Mouse (Mus musculus) layer of hippocampus, postnatal 25 days (tissue): ENCODE data around the gene Scube3. TPM values are rescaled to one million over a fixed set of nuclear protein-coding genes. Genes with fewer than 3 reads are reported as not detected.

Experiments
- DNase-seq, 2 experiments: peaks; one replicate each; pipeline ENCODE4 v3.0.0; 2022; ENCODE audit warnings: mixed read lengths in 2 of 2, low spot score in 1 of 2; ENCODE audit errors: extremely low spot score in 1 of 2
- total RNA-seq, 2 experiments: library from RNA; stranded (reverse); gene quantifications; 2 replicates each; pipeline ENCODE4 v1.2.3; 2021

Gene Scube3
- total RNA-seq: 1 to 10 TPM; 1.0 to 1.1 TPM

- DNase-seq: no peak
Observed at GRCm38 (mm10) chr17:28141771-28142699, at the start of gene Scube3. Gene Scube3, plus strand, starts transcription at chr17:28142141.

GRCm38 (mm10) chr17:28092297-28092696 lies 49.6 kb upstream of the Scube3 start:
- DNase-seq: no peak

- no peak for DNase-seq
Observed at GRCm38 (mm10) chr17:28093837-28094236, 48.1 kb upstream of the Scube3 start.

- no peak for DNase-seq
Observed at GRCm38 (mm10) chr17:28096418-28096817, 45.5 kb upstream of the Scube3 start.

- DNase-seq: no peak
Observed at GRCm38 (mm10) chr17:28097308-28097707, 44.6 kb upstream of the Scube3 start.

- DNase-seq: no peak
Observed at GRCm38 (mm10) chr17:28099086-28099485, 42.9 kb upstream of the Scube3 start.

- no peak for DNase-seq
Observed at GRCm38 (mm10) chr17:28100669-28101068, 41.3 kb upstream of the Scube3 start.

- no peak for DNase-seq
Observed at GRCm38 (mm10) chr17:28101284-28101887, 40.6 kb upstream of the Scube3 start.

- DNase-seq: no peak
Observed at GRCm38 (mm10) chr17:28101902-28102319, 40.0 kb upstream of the Scube3 start.

GRCm38 (mm10) chr17:28104416-28104815 lies 37.5 kb upstream of the Scube3 start:
- DNase-seq: no peak

- no peak for DNase-seq
Observed at GRCm38 (mm10) chr17:28106352-28106751, 35.6 kb upstream of the Scube3 start.

GRCm38 (mm10) chr17:28107275-28107674 lies 34.7 kb upstream of the Scube3 start:
- DNase-seq: no peak

GRCm38 (mm10) chr17:28112266-28112665 lies 29.7 kb upstream of the Scube3 start:
- DNase-seq: no peak

GRCm38 (mm10) chr17:28116335-28116734 lies 25.6 kb upstream of the Scube3 start:
- no peak for DNase-seq

- no peak for DNase-seq
Observed at GRCm38 (mm10) chr17:28117451-28118209, 24.3 kb upstream of the Scube3 start.

- DNase-seq: no peak
Observed at GRCm38 (mm10) chr17:28120460-28120859, 21.5 kb upstream of the Scube3 start.

- no peak for DNase-seq
Observed at GRCm38 (mm10) chr17:28122949-28123348, 19.0 kb upstream of the Scube3 start.

- DNase-seq: no peak
Observed at GRCm38 (mm10) chr17:28123627-28124026, 18.3 kb upstream of the Scube3 start.

GRCm38 (mm10) chr17:28124368-28124767 lies 17.6 kb upstream of the Scube3 start:
- DNase-seq: no peak

- no peak for DNase-seq
Observed at GRCm38 (mm10) chr17:28129796-28130195, 12.1 kb upstream of the Scube3 start.
